Mouse (Mus musculus): ENCODE measurements at regions not wholly inside any gene's neighbourhood (a gene's known extent, or its start where the extent isn't known, plus 50 kb on each side); places are given as distances from the start of the nearest gene placed in this dataset.

- TF ChIP-seq POLR2A (IDR thresholded peaks at IDR 0.05; ENCODE audit: extremely low read depth, insufficient read depth, low read length), result no peak
- peak; percentile 44 for TF ChIP-seq CTCF (IDR thresholded peaks at IDR 0.05; ENCODE audit: extremely low read depth, insufficient read depth, low read length)
These were observed 158.6 kb downstream of the Cdc5l start for GRCm38 (mm10) chr17:45274894-45275293.

All from cortical plate, adult 2 months (tissue).